Mouse (Mus musculus): ENCODE results near the gene Fgfrl1. TPM values are rescaled to one million over a fixed set of nuclear protein-coding genes. Genes with fewer than 3 reads are reported as not detected.
A peak's percentile ranks its signal among the peaks of the same experiment; 100 is the strongest.

The Fgfrl1 gene
- polyA plus RNA-seq, 1 experiment from 2014 or later = 14.9 TPM

DNA sequence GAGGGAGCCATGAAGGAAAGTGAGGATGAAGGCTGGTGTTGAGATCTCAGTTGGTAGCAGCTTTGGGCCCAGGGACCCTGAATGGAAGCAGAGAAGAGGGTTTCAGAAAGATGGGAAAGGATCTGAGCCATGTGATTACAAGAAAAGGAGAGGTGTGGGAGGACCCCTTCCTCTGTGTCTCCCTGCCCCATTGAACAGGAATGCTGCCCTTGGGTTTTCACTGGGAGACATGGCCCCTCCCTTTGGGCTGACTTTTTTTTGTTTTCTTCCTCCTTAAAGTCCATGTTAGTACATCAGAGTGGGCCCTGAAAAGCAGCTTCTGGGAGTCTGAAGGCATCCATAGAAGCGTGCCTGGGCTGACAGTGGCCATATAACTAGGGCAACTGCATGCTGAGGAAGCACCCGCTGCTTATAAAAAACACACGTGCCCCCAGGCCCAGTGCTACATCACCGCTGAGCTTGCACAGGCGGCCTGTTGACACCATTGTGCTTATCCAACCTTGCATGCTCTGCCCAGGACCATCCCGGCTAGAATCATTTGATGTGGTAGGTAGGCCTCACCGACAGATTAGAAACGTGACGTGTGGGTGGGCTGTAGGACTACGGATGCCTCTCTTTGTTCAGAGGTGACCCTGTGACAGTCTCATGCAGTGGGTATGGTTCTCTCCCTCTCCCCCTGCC, 9.3 kb downstream of the Fgfrl1 start:
- no peaks in the 10 kb centered on the region for H3K9me3 ChIP-seq (ENCODE audit: control insufficient read depth)
- no peak for TF ChIP-seq CTCF (IDR thresholded peaks at IDR 0.05; ENCODE audit: low read depth)
- H3K4me1 ChIP-seq (replicated peaks; ENCODE audit: control insufficient read depth, insufficient read depth, low read length) = peaks cover 16% of the 10 kb centered on the region; the same call in 1 of the 2 replicates
- no peak overlapping the region for H3K9ac ChIP-seq (ENCODE audit: low read depth, low read length)
- H3K4me2 ChIP-seq (replicated peaks; ENCODE audit: low read depth) = no peak overlapping the region
- H3K27me3 ChIP-seq (replicated peaks; ENCODE audit: control insufficient read depth, insufficient read depth, low read length) = no peaks in the 10 kb centered on the region
- WGBS = 75% methylated on average over 10 of the region's 10 CpGs
- ATAC-seq = no peak
- no peak overlapping the region for H3K27ac ChIP-seq (ENCODE audit: low read depth, low read length)
- H3K4me3 ChIP-seq (ENCODE audit: low read depth, low read length) = no peak overlapping the region
- H3K36me3 ChIP-seq (ENCODE audit: control insufficient read depth, insufficient read depth) = peaks cover 22% of the 10 kb centered on the region

DNA sequence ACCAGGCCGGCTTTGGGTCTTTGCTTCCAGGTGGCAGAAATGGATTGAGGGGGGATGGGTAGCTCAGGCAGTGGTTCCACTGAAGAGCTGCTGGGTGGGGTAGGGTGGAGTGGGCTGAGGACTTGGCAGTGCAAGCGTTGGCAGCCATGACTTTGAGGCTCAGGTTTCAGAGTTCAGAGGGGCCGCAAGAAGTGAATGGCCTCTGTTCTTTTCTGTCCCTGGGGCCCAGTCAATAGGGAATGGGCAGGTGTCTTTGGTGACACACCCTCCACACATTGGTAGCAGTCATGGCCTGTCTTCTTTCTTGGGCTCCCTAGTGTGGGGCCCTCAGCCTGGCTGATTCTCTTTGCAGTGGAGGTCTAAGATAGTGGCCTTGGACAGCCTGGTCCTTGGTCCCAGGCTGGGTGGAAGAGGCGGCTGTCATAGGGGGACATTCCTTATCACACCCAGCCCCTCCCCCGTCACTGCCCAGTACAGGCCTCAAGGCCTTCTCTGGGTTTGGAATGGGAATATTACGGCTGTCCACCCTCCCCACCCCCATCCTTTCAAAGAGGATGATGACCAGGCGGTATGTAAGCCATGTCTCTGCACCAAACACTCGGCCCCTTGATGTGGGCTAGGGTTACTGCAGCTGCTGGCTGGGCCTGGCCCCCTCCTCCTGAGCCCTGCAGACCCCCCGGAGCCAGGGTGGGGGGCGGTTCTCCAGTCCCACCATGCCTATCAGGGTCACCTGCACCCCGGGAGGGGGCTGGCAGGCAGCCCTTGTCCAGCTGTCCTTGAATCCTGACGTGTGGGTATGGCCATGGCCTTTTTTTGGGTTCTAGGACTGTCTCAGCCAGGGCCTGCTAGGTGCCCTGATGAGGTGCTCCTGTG, 11.8 kb downstream of the Fgfrl1 start:
- ATAC-seq = peak; percentile 79
- no peak overlapping the region for H3K4me3 ChIP-seq (ENCODE audit: low read depth, low read length)
- H3K4me1 ChIP-seq (replicated peaks; ENCODE audit: control insufficient read depth, insufficient read depth, low read length) = peaks cover 16% of the 10 kb centered on the region; the same call in 1 of the 2 replicates
- no peak overlapping the region for H3K9ac ChIP-seq (ENCODE audit: low read depth, low read length)
- no peaks in the 10 kb centered on the region for H3K27me3 ChIP-seq (replicated peaks; ENCODE audit: control insufficient read depth, insufficient read depth, low read length)
- peaks cover 30% of the 10 kb centered on the region for H3K36me3 ChIP-seq (ENCODE audit: control insufficient read depth, insufficient read depth)
- 0 out of 2 replicates have a peak overlapping the region, but pooled peaks have one; percentile 41 for H3K27ac ChIP-seq (ENCODE audit: low read depth, low read length)
- 46% methylated on average over 12 of the region's 12 CpGs for WGBS
- no peak for TF ChIP-seq CTCF (IDR thresholded peaks at IDR 0.05; ENCODE audit: low read depth)
- H3K4me2 ChIP-seq (replicated peaks; ENCODE audit: low read depth) = 0 out of 2 replicates have a peak overlapping the region, but pooled peaks have one; percentile 13
- H3K9me3 ChIP-seq (ENCODE audit: control insufficient read depth) = no peaks in the 10 kb centered on the region

DNA sequence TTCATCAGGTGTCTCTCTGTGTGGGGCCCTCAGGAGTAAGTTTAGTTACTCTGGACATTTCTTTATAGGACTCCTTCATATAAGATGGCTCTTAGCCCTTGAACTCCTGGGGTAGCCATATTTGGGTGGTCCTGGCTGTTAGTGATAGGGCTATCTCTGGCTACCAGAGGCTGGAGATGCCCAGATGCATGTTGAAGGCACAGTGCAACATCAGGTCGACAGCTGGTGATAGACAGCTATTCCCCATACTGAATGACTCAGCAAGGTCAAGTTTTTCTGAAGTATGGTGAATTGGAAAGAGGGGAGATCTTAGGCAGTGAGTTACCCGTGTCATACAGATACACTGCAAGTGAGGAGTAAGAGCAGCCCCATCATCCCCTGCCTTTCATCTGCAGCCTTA, 15.6 kb downstream of the Fgfrl1 start:
- 53% methylated on average over 2 of the region's 2 CpGs for WGBS
- no peak overlapping the region for H3K4me3 ChIP-seq (ENCODE audit: low read depth, low read length)
- no peak for ATAC-seq
- no peak overlapping the region for H3K9ac ChIP-seq (ENCODE audit: low read depth, low read length)
- H3K27ac ChIP-seq (ENCODE audit: low read depth, low read length) = peak overlapping the region; percentile 54; the same call in 1 of the 2 replicates
- no peaks in the 10 kb centered on the region for H3K27me3 ChIP-seq (replicated peaks; ENCODE audit: control insufficient read depth, insufficient read depth, low read length)
- H3K36me3 ChIP-seq (ENCODE audit: control insufficient read depth, insufficient read depth) = peaks cover 30% of the 10 kb centered on the region
- H3K4me2 ChIP-seq (replicated peaks; ENCODE audit: low read depth) = no peak overlapping the region
- no peak for TF ChIP-seq CTCF (IDR thresholded peaks at IDR 0.05; ENCODE audit: low read depth)
- peaks cover 11% of the 10 kb centered on the region; the same call in 1 of the 2 replicates for H3K4me1 ChIP-seq (replicated peaks; ENCODE audit: control insufficient read depth, insufficient read depth, low read length)
- no peaks in the 10 kb centered on the region for H3K9me3 ChIP-seq (ENCODE audit: control insufficient read depth)

DNA sequence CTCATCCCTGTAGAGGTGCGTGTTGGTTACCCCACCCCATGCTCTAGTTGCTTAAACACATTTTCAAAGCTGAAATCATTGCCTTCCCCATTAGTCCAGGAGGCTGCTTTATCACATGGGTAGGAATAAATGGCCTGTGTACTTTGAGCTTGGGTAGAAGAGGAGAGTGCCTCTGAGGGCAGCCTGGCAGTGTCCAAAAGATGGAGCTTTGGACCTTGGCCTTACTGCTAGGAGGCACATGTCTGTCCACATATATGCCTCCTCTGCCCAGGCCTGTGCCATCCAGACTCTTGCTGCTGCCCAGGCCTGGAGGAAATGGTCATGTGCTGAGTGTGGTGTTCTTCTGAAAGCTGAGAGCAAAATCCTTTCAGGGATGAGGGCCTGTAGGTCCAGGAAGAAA, 16.2 kb downstream of the Fgfrl1 start:
- Histone ChIP-seq H3K36me3 (ENCODE audit: control insufficient read depth, insufficient read depth) (peaks cover 30% of the 10 kb centered on the region), H3K9ac (ENCODE audit: low read depth, low read length) (no peak overlapping the region), H3K27me3 (replicated peaks; ENCODE audit: control insufficient read depth, insufficient read depth, low read length) (no peaks in the 10 kb centered on the region), H3K27ac (ENCODE audit: low read depth, low read length) (peak overlapping the region; percentile 61), H3K4me2 (replicated peaks; ENCODE audit: low read depth) (no peak overlapping the region), H3K9me3 (ENCODE audit: control insufficient read depth) (no peaks in the 10 kb centered on the region), H3K4me3 (ENCODE audit: low read depth, low read length) (no peak overlapping the region), H3K4me1 (replicated peaks; ENCODE audit: control insufficient read depth, insufficient read depth, low read length) (peaks cover 7% of the 10 kb centered on the region; the same call in 1 of the 2 replicates)
- WGBS = 39% methylated on average over 1 of the region's 1 CpGs
- no peak for TF ChIP-seq CTCF (IDR thresholded peaks at IDR 0.05; ENCODE audit: low read depth)
- ATAC-seq = peak; percentile 76

DNA sequence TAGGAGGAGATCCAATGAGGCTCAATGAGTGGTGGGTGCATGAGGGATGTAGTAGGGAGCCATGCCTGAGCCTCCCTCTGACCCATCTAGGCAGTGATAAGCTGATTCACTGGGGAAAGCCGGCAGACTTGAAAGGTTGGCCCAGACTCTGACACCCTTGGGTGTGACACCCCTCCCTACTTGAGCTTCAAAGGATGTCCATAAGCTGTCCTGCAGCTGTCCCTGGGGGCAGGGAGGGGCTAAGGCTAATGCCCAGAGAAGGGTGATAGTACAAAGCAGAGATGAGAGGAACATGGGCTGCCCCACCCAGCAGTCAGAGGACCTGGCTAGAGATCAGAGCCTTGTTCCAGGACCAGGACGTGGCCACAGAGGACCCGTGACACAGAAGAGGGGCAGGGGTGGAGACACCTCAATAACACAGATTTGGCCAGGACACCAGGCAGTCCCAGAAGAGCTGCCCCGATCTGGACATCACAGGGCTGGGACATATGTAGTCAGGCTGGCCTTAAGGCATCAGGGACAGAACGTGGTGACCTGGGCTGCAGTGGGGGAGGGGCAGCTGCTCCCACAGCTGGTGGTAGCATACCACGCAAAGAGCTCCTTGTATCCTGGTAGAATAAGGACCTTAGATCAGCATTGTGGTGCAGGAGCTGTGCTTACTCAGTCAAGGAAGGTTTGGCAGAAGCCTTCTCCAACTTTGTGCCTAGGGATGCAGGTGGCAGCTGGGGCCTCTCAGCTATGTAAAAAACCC, 17.0 kb downstream of the Fgfrl1 start:
- H3K36me3 ChIP-seq (ENCODE audit: control insufficient read depth, insufficient read depth) = peaks cover 30% of the 10 kb centered on the region
- no peak for TF ChIP-seq CTCF (IDR thresholded peaks at IDR 0.05; ENCODE audit: low read depth)
- no peak overlapping the region for H3K4me3 ChIP-seq (ENCODE audit: low read depth, low read length)
- ATAC-seq = peak; percentile 12; the same call in 1 of the 2 replicates
- H3K4me2 ChIP-seq (replicated peaks; ENCODE audit: low read depth) = no peak overlapping the region
- H3K4me1 ChIP-seq (replicated peaks; ENCODE audit: control insufficient read depth, insufficient read depth, low read length) = 0 out of 2 replicates have a peak, but pooled peaks cover 2% of the 10 kb centered on the region
- no peaks in the 10 kb centered on the region for H3K27me3 ChIP-seq (replicated peaks; ENCODE audit: control insufficient read depth, insufficient read depth, low read length)
- WGBS = 46% methylated on average over 6 of the region's 6 CpGs
- H3K27ac ChIP-seq (ENCODE audit: low read depth, low read length) = peak overlapping the region; percentile 61
- no peak overlapping the region for H3K9ac ChIP-seq (ENCODE audit: low read depth, low read length)
- no peaks in the 10 kb centered on the region for H3K9me3 ChIP-seq (ENCODE audit: control insufficient read depth)
